Mouse (Mus musculus) retina, embryonic 14.5 days (tissue): Measurements from ENCODE around the gene Bfar.
A peak's percentile ranks its signal among the peaks of the same experiment; 100 is the strongest.
"Not testable (repeated sequence)": the region's sequence is repeated elsewhere in the genome, so short reads cannot be mapped to it uniquely, and the experiment has no call there.

ENCODE experiments used
- DNase-seq: peaks from one replicate; pipeline ENCODE4 v3.0.0-alpha.2; 2015; ENCODE audit warnings: low spot score

The Bfar gene

GRCm38 (mm10) chr16:13722937-13723336 lies 51.3 kb downstream of the Bfar start:
- DNase-seq = no peak

GRCm38 (mm10) chr16:13727811-13728335 lies 56.2 kb downstream of the Bfar start:
- DNase-seq = no peak

- no peak for DNase-seq
These were observed 57.8 kb downstream of the Bfar start for GRCm38 (mm10) chr16:13729428-13729827.

DNA sequence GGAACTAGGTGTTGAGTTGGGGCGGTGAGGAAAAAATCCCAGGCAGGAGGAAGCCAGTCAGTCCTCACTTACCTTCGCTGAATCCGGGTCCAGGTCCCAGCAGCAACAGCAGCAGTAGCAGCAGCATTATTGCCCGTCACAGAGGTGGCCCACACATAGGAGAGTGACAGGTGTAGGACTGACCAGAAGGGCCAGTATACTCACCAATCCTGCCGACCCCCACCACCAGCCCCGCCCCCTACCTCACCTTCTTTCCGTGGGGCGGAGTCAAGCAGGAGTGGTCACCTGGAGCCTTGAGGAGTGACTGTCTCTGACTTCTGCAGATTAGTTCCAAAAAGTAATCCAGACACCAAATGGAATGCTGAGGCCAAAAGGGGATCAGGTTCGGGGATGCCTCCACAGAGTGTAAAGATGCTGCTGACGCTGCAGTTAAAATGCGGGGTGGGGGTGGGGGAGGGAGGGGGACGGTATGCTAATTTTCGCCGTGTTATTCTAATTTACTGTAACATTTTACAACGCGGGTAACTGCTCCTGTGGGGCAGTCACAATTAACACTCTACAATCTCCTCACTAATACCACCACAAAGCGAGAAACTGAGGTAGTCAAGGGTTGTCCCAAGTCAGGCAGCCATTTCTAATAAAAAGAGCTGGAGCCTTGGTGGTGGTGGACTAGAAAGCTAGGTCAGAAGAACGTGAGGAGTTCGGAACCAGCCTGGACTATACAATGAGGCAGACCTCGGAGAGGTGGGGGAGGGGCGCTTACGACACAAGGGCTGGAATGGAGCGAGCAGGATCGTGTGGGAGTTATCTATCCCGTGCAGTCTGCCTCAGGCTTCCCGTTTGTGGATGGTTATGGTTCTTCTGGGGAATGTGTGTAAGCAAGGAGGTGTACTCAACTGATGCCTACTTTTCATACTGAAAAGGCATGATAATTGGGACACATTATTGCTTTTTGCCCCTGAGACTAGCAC lies 58.9 kb downstream of the Bfar start, which contains the start of gene Pla2g10:
Gene Pla2g10, minus strand, starts transcription at position 699 of the 971 bp plus-strand sequence.
- peak; percentile 28 for DNase-seq

- no peak for DNase-seq
These were observed 61.1 kb downstream of the Bfar start for GRCm38 (mm10) chr16:13732786-13733185.

DNA sequence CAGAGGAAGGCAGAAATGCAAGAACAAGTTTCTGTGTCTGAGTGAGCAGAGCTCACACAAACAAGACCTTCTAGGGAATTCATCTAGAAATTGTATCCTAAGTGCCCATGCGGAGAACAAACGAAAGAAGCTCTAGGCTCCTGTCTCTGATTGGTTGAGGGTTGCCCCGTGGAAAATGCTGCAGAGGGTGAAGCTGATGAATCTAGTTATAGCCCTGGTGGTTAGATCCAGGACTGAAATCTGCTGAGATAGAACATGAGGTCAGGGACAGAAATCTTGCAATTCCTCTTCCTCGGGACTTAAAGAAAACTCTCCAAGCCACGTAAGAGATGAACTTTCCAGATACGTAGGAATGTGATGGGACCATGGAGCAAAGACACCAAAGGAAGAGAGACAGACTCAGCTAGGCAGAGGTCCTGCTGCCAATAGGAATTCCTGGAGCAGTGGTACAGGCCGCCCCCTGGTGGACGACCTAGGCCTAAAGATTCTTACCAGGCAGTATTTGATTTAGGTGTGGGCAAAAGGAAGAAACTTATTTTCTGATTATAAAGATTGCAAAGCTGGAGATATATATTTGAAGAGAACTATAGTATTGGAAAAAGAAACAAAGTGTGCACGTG lies 62.0 kb downstream of the Bfar start:
- peak; percentile 91 for DNase-seq

GRCm38 (mm10) chr16:13735977-13736376 lies 64.3 kb downstream of the Bfar start:
- DNase-seq = no peak

DNA sequence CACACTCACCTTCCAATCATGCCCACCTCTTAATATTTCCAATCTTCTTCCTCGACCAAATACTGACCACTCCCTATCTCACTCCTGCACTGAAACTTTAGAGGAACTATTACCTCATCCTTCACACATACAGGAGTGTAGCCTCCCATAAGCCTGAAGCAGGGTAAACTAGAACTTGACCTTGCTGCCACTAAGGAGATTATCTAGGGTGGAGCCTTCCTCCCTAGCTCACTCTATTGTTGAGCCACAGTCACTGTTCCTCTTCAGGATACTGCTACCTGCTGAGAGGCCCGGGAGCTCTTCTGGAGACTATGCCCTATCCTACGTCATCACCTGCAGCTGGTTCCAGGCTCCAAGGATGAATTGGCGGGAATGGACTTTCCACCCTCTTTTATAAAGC lies 67.4 kb downstream of the Bfar start:
- DNase-seq = not testable (repeated sequence)

DNA sequence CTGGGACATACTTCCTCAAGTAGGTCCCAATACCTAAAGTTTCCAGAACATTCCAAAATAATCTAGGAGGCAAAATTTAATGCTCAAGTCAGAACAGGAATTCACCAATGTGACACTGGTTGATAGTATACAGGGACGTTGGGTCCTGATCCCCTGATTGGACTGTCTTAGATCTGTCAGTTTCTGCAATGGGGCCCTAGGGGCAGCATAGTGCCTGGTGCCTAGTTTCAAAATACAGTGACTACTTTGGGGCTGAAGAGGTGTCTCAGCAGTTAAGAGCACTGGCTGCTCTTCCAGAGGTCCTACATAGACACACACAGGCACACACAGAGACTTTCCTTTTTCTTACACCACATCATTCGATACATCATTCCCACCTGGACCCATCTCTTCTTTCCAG lies 69.2 kb downstream of the Bfar start:
- no peak for DNase-seq

GRCm38 (mm10) chr16:13747708-13748107 lies 76.0 kb downstream of the Bfar start:
- no peak for DNase-seq

DNA sequence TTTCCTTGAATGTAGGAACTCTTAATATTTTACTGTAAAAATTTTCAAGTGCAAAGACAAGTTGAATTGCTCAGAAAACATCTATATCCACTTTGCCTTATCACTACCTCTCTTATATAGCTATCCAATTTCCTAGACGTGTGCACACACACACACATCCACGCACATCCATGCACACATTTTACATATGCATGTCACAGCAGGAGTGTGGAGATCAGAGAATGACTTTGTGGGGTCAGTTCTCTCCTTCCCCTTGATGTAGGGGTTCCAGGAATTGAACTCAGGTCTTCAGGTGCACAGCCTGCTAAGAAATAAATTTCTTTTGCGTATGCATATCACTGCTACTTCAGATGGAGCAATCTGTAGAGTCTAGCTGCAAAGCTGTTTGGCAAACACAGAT lies 76.5 kb downstream of the Bfar start:
- no peak for DNase-seq

GRCm38 (mm10) chr16:13748813-13749212 lies 77.2 kb downstream of the Bfar start:
- DNase-seq = not testable (repeated sequence)

DNA sequence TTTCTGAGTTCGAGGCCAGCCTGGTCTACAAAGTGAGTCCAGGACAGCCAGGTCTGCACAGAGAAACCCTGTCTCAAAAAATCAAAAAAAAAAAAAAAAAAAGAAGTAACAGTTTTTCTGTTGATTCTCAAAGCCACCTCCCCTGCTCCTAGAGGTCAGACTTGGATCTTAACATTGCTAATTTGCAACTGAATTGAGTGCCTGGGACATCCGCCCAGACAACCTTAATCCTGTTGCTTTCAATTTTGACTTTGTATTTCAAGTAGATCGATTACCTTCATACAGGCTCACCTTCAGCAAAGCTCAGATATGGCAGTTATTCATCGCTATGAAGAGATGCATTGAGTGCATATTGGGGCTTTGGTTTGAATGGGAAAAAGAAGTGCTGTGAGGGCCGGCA lies 77.6 kb downstream of the Bfar start:
- no peak for DNase-seq

DNA sequence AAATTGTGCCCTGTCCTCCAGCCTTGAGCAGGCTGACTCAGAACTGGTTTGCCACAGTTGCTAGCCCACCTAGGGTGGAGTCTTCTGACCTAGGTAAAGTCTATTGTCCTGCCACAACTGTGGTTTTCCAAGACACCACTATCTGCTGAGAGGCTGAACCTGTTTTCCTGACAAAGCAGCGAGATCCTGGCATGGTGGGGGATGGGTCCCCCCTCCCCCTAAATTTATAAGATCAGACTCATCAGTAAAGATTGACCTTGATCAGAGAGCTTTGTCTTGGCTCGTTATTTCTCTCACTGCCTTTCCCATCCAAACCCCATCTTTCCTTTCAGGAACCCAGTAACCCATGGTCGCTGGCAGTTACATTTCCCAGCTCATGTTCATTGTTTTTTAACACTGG lies 78.3 kb downstream of the Bfar start:
- no peak for DNase-seq

DNA sequence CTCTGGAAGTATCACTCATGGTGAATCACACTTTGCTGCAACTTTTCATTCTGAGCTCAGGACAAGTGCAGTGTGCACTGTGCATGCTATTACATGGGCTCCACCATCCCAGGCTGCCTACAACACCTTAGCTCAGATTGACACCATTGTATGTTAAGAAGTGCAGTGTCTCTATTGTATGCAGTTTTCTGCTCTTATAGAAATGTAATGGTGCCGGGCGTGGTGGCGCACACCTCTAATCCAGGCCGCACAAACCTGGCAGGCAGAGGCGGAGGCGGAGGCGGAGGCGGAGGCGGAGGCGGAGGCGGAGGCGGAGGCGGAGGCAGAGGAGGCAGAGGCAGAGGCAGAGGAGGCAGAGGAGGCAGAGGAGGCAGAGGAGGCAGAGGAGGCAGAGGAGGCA lies 79.0 kb downstream of the Bfar start:
- DNase-seq = no peak
